30 mouse cellular contexts compared by ENCODE assay signal in genomic region chr6:86645551-86645950, GRCm38 (mm10). TPM values are rescaled to one million over a fixed set of nuclear protein-coding genes. Genes with fewer than 3 reads are reported as not detected.
DNase-seq lines count a peak whose midpoint lies in the region; ATAC-seq and TF ChIP-seq lines count a peak whose summit lies in the region.
"Had no signal": no experiment of that assay in that cellular context is flagged by ENCODE, and none has a peak within 500 bp of the region (broad histone marks: within the 10 kb centered on the region; RNA-seq: fewer than 3 reads in every experiment).

No protein-coding gene starts in this region.

- no peak for TF ChIP-seq POLR2A in spleen, adult 2 months (IDR thresholded peaks at IDR 0.05; ENCODE audit: low read depth, low read length)

- H3K27me3 ChIP-seq in spleen, adult 2 months (ENCODE audit: control insufficient read depth, insufficient read depth, low read length) = no peaks in the 10 kb centered on the region
- H3K27me3 ChIP-seq: forebrain, embryonic 12.5 days; heart, embryonic 13.5 days; midbrain, embryonic 13.5 days; neural tube, embryonic 15.5 days had no signal

- 81% methylated on average over 4 of the region's 4 CpGs for WGBS in spleen, adult 2 months

- H3K4me3 ChIP-seq in spleen, adult 2 months (ENCODE audit: extremely low read depth, insufficient read depth, insufficient read length) = no peak overlapping the region
- H3K4me3 ChIP-seq: forebrain, embryonic 12.5 days; heart, embryonic 13.5 days; midbrain, embryonic 13.5 days; neural tube, embryonic 15.5 days had no signal

- 0 out of 2 replicates have a peak overlapping the region, but pooled peaks have one; percentile 19 for H3K27ac ChIP-seq in spleen, adult 2 months (ENCODE audit: insufficient read depth, low read length)
- H3K27ac ChIP-seq: forebrain, embryonic 12.5 days; heart, embryonic 13.5 days; hindbrain, embryonic 14.5 days; midbrain, embryonic 13.5 days; neural tube, embryonic 15.5 days had no signal

- peaks cover 15% of the 10 kb centered on the region for H3K36me3 ChIP-seq in spleen, adult 2 months (ENCODE audit: control insufficient read depth, insufficient read depth, low read length)

- TF ChIP-seq CTCF in spleen, adult 2 months (IDR thresholded peaks at IDR 0.05; ENCODE audit: extremely low read depth, insufficient read depth, insufficient read length, insufficient replicate concordance) = no peak

- no peaks in the 10 kb centered on the region for H3K4me1 ChIP-seq in spleen, adult 2 months (ENCODE audit: control insufficient read depth, insufficient read depth, insufficient read length)
- H3K4me1 ChIP-seq: forebrain, embryonic 12.5 days; midbrain, embryonic 13.5 days; neural tube, embryonic 15.5 days had no signal

- DNase-seq in adrenal gland, adult 2 months = peak; percentile 47
- no peak for DNase-seq in adrenal gland, postnatal 4 days (ENCODE audit: low spot score in 2 of 2)
- DNase-seq in spleen, adult 2 months (ENCODE audit: low read depth in 1 of 2, low spot score in 2 of 2) = no peak
- DNase-seq in spleen, postnatal 10 days (ENCODE audit: low spot score in 2 of 2) = no peak
- DNase-seq: cerebellum, adult 2 months; cerebellum, postnatal 14 days; forebrain, postnatal 0 days; heart, postnatal 10 days; kidney, adult 2 months; kidney, postnatal 36 days; layer of hippocampus, postnatal 36 days; lung, adult 18-20 months; lung, postnatal 4 days; right cerebral cortex, postnatal 25 days; spleen, adult 18-20 months had no signal

- peak; percentile 35; the same call in 1 of the 2 replicates for ATAC-seq in megakaryocyte, adult 5-6 weeks (ENCODE audit: poor library complexity, severe bottlenecking)
- no peak for ATAC-seq in erythroblast, adult 5-6 weeks (replicated peaks; ENCODE audit: low FRiP score, poor library complexity, severe bottlenecking)
- ATAC-seq in inflammation-experienced regulatory T-cells, adult 6 months = no peak
- ATAC-seq in CD4-positive, CD25-positive, alpha-beta regulatory T cell, adult 4 months = no peak
- ATAC-seq: forebrain, postnatal 0 days; lung, postnatal 0 days; midbrain, embryonic 13.5 days had no signal

RNA-seq across cellular contexts. Expression of gene Asprv1, which starts 17.6 kb away (rescaled TPM):
- total RNA-seq in adrenal gland, adult 2 months (2021) = not detected
- polyA plus RNA-seq in adrenal gland, adult 2 months (2012; rRNA removed) = 0.06 and 0.10 TPM in 2 replicates
- total RNA-seq in adrenal gland, postnatal 4 days (2021) = 1 to 10 TPM in 1 of 2 experiments, under 1 TPM in 1; 0.99 to 1.1 TPM
- polyA plus RNA-seq in spleen, adult 2 months (2012; rRNA removed) = 2.5 and 3.2 TPM in 2 replicates
- 13.5 and 16.8 TPM in 2 replicates for total RNA-seq in megakaryocyte, adult 5-6 weeks (2015)
- total RNA-seq in megakaryocyte, adult 5-6 weeks (2017) = 12.1 and 19.1 TPM in 2 replicates
- total RNA-seq in erythroblast, adult 5-6 weeks (2015; ENCODE audit: low replicate concordance) = 6.1 and 10.2 TPM in 2 replicates
- total RNA-seq in erythroblast, adult 5-6 weeks (2017; ENCODE audit: low replicate concordance) = 0.28 and 1.4 TPM in 2 replicates
- under 1 TPM; 0.21 to 0.39 (median 0.38) TPM for polyA plus RNA-seq in inflammation-experienced regulatory T-cells, adult 6 months (2017; shearing (Covaris generic))
- under 1 TPM in 1 of 2 experiments, not detected in 1; 0.20 TPM for polyA plus RNA-seq in CD4-positive, CD25-positive, alpha-beta regulatory T cell, adult 4 months (2017; shearing (Covaris generic))
- total RNA-seq: gastrocnemius, adult 8-10 months; heart, adult 8-10 months; megakaryocyte-erythroid progenitor cell, adult 5-6 weeks; MEL; monocyte, adult 5-6 weeks had no signal

RNA-seq across cellular contexts. Expression of gene Mxd1, which starts 23.4 kb away (rescaled TPM):
- total RNA-seq in adrenal gland, adult 2 months (2021) = 1 to 10 TPM; 8.0 to 8.9 TPM
- polyA plus RNA-seq in adrenal gland, adult 2 months (2012; rRNA removed) = 5.3 and 6.9 TPM in 2 replicates
- total RNA-seq in adrenal gland, postnatal 4 days (2021) = 10 to 100 TPM; 12.8 to 14.2 TPM
- 21.6 and 24.0 TPM in 2 replicates for polyA plus RNA-seq in spleen, adult 2 months (2012; rRNA removed)
- total RNA-seq in megakaryocyte, adult 5-6 weeks (2015) = 70.4 and 76.0 TPM in 2 replicates
- total RNA-seq in megakaryocyte, adult 5-6 weeks (2017) = 87.1 and 120 TPM in 2 replicates
- 323 and 336 TPM in 2 replicates for total RNA-seq in erythroblast, adult 5-6 weeks (2015; ENCODE audit: low replicate concordance)
- 573 and 620 TPM in 2 replicates for total RNA-seq in erythroblast, adult 5-6 weeks (2017; ENCODE audit: low replicate concordance)
- polyA plus RNA-seq in inflammation-experienced regulatory T-cells, adult 6 months (2017; shearing (Covaris generic)) = 10 to 100 TPM; 13.1 to 22.6 (median 13.8) TPM
- polyA plus RNA-seq in CD4-positive, CD25-positive, alpha-beta regulatory T cell, adult 4 months (2017; shearing (Covaris generic)) = 10 to 100 TPM; 17.8 to 21.8 TPM

RNA-seq across cellular contexts. Expression of gene Snrnp27, which starts 38.8 kb away (rescaled TPM):
- 10 to 100 TPM; 60.0 to 62.5 TPM for total RNA-seq in adrenal gland, adult 2 months (2021)
- 3.7 and 6.8 TPM in 2 replicates for polyA plus RNA-seq in adrenal gland, adult 2 months (2012; rRNA removed)
- total RNA-seq in adrenal gland, postnatal 4 days (2021) = 10 to 100 TPM; 65.1 to 71.2 TPM
- 4.4 and 4.5 TPM in 2 replicates for polyA plus RNA-seq in spleen, adult 2 months (2012; rRNA removed)
- total RNA-seq in megakaryocyte, adult 5-6 weeks (2015) = 81.4 and 81.9 TPM in 2 replicates
- 100 and 101 TPM in 2 replicates for total RNA-seq in megakaryocyte, adult 5-6 weeks (2017)
- total RNA-seq in erythroblast, adult 5-6 weeks (2015; ENCODE audit: low replicate concordance) = 22.4 and 32.1 TPM in 2 replicates
- total RNA-seq in erythroblast, adult 5-6 weeks (2017; ENCODE audit: low replicate concordance) = 65.8 and 91.9 TPM in 2 replicates
- 100 to 1,000 TPM; 110 to 152 (median 125) TPM for polyA plus RNA-seq in inflammation-experienced regulatory T-cells, adult 6 months (2017; shearing (Covaris generic))
- polyA plus RNA-seq in CD4-positive, CD25-positive, alpha-beta regulatory T cell, adult 4 months (2017; shearing (Covaris generic)) = 100 to 1,000 TPM; 100 to 121 TPM

Comparison
In these comparisons a context has a peak if more than half of its experiments do, and no peak if none do; other contexts are left out.
1. RNA of gene Mxd1, which starts 23.4 kb away (total RNA-seq): 323 to 620 TPM in erythroblast, adult 5-6 weeks and 70.4 to 120 TPM in megakaryocyte, adult 5-6 weeks; 12.8 to 14.2 TPM in adrenal gland, postnatal 4 days and 8.0 to 8.9 TPM in adrenal gland, adult 2 months; every median in the first group is over 4 times any median in the second.